Mouse (Mus musculus) adrenal gland, postnatal 25 days (tissue): ENCODE results near the gene Prpsap1. TPM values are rescaled to one million over a fixed set of nuclear protein-coding genes. Genes with fewer than 3 reads are reported as not detected.
"Not testable (repeated sequence)": the region's sequence is repeated elsewhere in the genome, so short reads cannot be mapped to it uniquely, and the experiment has no call there.

Experiments used
- DNase-seq: peaks from one replicate; pipeline ENCODE4 v3.0.0; 2021; ENCODE audit warnings: mixed read lengths
- total RNA-seq: library from RNA; stranded (reverse); gene quantifications from 2 replicates; pipeline ENCODE4 v1.2.3, GENCODE M21; 2021

Prpsap1 gene
- total RNA-seq, 1 experiment from 2014 or later = 112 TPM

GRCm38 (mm10) chr11:116488207-116488606 lies 5.8 kb downstream of the Prpsap1 start:
- DNase-seq = no peak

- DNase-seq = no peak
Observed at GRCm38 (mm10) chr11:116484261-116484660, 9.7 kb downstream of the Prpsap1 start.

DNA sequence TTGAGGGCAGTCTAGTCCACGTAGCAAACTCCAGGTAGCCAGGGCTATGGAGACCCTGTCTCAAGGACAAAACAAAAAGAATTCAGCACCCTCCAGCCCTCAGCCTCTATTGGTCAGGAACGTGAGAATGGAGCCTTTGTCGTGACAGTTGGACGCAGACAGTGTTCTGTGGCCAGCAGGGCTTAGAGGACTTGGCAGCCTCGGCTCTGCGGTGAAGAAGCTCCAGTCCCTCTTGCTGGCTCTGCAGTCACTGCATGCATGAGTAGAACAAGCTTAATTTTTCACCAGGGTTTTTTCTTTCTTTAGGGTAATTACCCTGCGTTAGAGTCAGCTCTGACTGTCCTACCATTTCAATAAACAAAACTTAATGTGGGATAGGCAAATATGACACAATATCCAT lies 12.2 kb downstream of the Prpsap1 start:
- no peak for DNase-seq

GRCm38 (mm10) chr11:116480975-116481374 lies 13.0 kb downstream of the Prpsap1 start:
- DNase-seq = no peak

DNA sequence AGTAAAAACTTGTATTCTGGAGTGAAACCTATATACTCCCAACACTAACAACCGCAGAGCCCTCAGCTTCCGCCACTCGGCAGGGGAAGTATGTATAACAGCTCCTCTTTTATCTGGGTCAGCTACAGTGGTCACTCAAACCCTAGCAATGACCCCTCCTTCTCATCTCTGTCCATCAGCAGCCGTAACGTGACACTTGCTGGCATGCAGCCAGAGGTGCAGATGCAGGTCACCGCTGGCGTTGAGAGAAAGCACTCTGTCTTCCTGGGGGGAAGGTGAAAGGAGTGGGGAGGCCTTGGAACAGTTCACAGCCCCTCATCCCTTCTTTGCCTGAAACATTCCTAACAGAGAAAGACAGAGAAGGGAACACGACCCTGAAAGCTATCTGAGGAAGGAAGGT lies 14.2 kb downstream of the Prpsap1 start:
- DNase-seq = no peak

DNA sequence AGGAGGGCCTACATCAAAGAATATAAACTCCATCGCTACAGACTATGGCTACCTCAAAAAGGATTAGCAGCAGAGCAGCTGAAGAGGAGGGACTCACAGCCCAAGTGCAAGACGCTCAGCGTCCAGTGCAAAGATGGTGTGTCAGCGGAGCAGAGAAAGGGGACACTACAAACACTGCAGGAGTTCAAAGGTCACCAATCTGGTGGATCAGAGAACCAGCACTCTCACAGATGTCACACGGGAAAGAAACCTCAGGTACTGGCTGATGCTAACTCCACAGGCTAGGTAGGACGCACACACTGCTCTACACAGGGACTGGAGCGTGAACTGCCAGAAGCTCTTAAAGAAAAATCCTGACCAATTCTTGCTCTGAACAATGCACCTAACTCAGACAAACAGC lies 15.0 kb downstream of the Prpsap1 start:
- no peak for DNase-seq

- DNase-seq = no peak
Observed at GRCm38 (mm10) chr11:116477160-116477759, 16.7 kb downstream of the Prpsap1 start.

DNA sequence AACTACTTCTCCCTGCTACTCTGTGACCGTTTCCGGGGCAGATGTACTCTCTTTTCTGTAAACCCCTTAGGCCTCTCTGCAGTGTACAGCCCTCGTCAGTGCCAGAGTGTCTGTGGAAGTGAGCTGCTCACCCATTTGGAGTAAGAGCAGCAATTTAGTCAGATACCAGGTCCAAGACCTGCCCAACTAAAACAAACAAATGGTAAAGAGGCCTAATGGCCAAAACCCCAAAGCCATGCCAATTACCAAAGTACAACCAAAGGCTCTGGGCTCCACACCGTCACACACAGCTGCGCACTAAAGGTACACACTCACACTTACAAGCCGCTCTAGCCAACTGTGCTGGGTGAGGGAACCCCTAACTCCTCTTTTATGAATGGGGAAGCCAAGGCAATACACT lies 17.3 kb downstream of the Prpsap1 start:
- no peak for DNase-seq

GRCm38 (mm10) chr11:116476041-116476440 lies 18.0 kb downstream of the Prpsap1 start:
- DNase-seq = no peak

DNA sequence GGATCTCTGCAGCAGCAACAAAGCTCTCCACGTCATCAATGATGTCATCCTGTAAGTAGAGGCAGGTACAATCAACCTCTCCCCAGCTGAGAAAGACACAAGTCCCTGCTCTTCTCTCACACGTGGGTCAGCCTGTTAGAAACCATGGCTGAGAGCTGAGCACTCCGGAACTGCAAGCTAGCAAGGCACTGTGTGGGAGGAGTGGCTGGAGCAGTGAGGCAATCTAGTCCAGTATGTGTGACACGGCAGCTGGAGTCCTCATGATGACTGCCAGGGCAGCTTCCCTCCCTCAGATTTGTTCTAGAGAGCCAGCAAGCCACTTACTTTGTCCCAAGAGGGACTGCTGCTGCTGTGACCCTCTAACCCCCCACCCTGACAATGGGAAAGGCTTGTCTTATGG lies 21.7 kb downstream of the Prpsap1 start:
- no peak for DNase-seq

DNA sequence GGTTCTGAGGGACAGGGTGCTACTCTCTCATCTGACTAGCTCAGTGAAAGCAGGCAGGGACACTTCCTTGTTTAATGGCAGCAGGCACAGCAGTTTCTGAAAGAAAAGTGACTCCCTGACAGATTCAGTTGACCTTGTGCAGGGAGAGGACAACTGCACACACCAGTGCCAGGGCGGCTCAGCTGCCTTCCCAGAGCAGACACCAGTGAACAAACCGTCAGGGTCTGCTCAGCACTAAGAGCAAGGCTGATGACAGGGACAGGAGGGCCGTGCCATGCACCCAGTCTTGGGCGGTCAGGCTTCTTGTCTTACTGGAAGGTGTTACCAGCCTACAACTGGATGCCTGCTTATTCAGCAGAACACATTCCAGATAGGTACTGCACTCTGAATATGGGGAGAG lies 23.1 kb downstream of the Prpsap1 start:
- no peak for DNase-seq

DNA sequence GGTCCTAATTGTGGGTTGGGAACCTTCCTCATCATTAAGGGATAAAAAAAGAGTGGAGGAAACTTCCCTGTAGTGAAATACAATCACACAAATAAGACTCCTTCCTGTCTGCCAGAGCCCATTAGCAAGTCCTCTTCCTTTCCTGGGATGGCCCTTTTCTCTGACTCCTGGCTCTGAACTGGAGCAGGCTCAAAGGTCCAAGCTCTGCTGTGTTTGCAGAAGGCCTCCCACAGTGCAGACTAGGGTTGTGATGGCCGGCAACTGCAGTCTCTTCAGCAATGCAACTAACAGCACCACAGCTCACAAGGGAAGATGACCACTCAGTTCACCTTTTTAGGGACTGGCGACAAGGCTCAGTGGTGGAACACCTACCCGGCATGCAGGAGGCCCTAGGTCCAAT lies 23.8 kb downstream of the Prpsap1 start:
- no peak for DNase-seq

- DNase-seq = not testable (repeated sequence)
Observed at GRCm38 (mm10) chr11:116468338-116468737, 25.7 kb downstream of the Prpsap1 start.

- no peak for DNase-seq
Observed at GRCm38 (mm10) chr11:116466141-116466540, 27.9 kb downstream of the Prpsap1 start, which contains the start of gene Qrich2. Qrich2 (minus strand) TSS chr11:116466241.

DNA sequence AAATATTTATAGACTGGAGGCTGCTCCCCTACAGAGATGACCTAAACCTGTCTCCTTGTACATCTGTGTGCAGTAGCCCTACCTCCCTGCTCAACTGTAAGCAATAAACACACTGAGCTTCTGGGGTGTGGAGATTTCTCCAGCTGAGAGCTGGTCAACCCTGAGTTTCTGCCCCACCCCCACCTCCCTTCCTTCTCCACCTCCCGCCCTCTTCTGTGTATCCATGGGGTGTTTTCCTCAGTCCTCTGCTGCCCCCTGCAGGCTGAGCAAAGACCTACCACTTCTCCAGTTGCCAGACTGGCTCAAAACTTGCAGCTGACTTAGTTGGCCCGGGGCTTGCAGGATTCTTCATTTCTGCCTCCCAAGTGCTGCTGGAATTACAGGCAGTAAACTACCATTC lies 30.2 kb downstream of the Prpsap1 start:
- DNase-seq = peak; percentile 88

DNA sequence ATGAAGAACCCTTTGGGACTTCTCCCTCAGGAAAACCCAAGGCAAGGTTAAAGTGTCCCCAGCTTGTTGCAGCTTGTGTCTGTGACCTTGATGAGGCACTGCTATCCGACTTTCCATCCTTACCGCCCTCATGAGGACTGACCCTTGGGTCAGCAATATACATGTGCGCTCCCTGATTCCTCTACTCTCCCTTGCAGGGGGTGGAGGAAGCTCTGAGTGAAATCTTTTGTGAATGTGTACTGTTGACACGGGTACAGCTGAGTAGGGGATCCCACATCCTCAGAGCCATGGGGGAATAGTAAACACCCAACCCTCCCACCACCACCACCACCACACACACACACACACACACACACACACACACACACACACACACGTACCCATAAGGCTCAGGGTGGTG lies 30.7 kb downstream of the Prpsap1 start:
- DNase-seq = no peak

DNA sequence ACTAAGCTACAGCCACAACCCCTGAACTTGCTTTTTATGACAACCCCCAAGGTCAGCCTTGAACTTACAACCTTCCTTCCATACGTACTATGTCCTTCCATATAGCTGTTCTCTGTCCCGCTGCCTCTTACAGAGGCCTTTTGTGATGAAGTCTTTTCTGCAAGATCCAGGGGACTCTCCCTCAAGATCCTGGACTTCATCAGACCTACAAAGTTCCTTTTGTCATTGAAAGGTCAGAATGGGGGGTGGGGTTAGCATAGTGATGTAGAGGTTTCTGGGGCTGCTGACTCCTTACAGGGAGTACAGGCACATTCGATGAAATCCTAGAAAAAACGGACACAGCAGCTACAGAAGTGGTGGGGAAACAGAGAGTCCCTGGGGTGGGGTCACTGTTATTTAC lies 34.2 kb downstream of the Prpsap1 start:
- no peak for DNase-seq

DNA sequence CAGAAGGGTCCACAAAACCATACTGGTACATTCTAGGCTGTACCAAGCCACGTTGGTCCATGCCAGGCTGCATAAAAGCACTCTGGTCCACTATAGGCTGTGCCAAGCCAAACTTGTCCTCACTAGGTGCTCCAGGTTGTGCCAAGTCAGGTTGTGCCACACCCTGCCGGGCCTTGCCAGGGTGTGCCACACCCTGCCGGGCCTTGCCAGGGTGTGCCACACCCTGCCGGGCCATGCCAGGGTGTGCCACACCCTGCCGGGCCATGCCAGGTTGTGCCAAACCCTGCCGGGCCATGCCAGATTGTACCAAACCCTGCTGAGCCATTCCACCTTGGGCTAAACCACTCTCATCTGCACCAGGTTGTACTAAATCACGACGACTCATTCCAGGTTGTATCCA lies 37.8 kb downstream of the Prpsap1 start:
- DNase-seq = no peak

DNA sequence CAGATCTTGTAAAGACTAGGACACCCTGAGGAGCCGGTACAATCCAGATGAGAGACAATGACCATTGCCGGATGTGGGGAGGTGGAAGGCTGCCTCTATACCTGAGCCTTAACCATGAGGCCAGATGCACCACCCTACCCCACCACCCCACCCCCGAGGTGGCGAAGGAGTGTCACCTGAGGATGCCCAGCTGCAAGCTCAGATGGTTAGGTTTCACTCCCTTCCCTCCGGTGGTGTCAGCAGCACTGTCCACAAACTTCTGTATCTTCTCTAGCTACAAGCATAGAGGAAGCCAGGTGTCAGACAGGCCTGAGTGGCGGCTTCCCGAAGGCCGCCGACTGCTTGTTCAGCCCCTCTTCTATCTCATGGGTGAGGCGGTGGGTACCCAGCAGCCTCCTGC lies 40.1 kb downstream of the Prpsap1 start:
- no peak for DNase-seq

DNA sequence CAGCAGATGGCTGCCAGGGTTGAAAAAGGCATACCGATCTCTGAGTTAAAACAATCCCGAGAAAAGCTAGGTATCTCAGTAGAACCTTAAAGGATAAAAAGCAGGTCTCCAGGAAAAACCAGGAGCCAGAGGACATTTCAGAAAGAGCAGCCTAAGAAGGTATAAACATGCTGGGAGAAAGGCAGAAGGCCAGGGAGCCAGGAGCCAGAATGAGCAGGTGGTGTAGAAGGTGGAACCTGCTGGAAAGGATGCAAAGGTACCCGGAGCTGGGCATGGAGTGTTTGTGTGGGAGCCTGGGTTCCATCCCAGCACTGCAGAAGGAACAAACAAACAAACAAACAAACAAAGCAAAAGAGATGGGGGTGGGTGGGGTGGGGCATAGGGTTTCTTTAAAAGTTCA lies 44.7 kb downstream of the Prpsap1 start:
- no peak for DNase-seq

DNA sequence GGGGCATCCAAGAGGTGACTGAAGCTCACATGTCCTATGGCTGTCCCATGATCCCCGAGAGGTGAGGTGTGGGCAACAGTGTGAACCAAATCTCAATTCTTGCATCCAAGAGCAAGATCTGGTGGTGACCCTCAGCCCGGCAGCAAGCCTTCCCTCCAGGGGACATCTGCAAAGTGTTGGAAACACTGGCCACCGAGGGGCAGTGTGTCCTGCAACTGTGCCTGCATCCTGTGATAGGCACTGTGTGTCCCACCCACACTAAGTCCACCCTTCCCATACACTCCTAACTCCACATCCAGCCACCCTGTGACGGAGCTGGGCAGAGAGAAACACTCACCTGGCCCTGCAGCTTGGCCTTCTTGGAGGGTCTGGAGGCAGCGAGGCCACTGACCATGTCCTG lies 46.2 kb downstream of the Prpsap1 start:
- DNase-seq = no peak

GRCm38 (mm10) chr11:116446308-116446887 lies 47.6 kb downstream of the Prpsap1 start:
- DNase-seq = no peak

DNA sequence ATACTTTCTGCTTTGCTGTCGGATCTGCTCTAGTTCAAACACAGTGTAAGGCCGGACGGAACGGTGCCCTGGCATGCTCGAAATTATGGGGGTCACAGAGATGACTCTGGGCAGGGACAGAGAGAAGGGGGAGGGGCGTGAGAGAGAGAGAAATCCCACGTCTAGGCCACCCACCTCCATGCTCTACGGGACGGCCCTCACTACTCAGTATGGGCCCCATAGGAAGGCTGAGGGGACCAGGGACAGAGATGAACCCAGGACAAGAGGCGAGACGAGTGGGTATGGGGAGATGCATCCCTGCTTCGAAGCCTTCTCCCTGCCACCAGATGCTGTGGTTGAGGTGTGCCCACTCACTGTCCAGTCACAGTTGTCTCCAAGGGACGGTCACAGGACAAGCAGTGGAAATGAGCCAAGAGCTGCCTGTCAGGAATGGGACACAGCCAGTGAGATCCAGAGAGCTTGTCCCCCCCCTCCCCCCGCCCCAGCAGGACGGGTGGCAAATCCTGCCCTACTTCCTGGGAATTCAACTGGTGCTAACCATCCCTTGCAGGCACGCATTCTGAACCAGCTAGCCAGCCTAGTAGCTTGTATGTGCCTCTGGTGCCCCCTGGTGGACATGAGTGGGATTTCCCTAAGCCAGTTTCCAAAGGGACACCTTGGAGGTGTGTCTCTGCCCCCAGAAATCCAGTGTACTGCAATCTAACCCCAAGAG lies 48.2 kb downstream of the Prpsap1 start:
- peak; percentile 95 for DNase-seq

GRCm38 (mm10) chr11:116443935-116444334 lies 50.1 kb downstream of the Prpsap1 start:
- no peak for DNase-seq
